Mouse (Mus musculus): Measurements from ENCODE around the gene Tyrp1.

Tyrp1 gene

DNA sequence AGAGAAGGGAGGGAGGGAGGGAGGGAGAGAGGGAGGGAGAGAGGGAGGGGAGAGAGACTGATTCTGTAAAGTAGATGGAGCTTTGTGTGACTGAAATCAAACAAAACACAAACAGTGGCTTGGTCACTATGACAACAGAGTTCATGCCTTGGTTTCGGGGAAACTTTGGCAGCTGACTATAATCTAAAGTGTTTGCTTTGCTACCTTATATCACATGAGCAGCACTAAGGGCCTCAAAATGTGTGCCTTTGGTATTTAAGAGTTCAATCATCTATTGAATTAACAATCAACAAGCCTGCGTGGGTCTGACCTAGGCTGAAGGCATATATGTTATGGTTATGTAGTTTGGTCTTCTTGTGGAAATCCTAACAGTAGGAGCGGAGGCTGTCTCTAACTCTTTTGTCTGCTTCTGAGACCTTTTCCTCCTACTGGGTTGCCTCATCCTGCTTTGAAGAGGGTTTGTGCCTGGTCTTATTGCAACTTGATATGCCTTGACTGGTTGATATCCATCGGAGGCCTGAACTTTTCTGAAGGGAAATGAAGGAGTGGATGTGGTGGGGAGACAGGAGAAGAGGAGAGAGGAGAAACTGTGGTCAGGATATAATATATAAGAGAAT is 61.5 kb downstream of the Tyrp1 start:
- no peak for DNase-seq (ENCODE audit: low read depth, low spot score)
